In genomic region chrX:145272209-145272608, GRCm38 (mm10) we compare ENCODE assay signal across 15 mouse cellular contexts.
"Had no signal": no experiment of that assay in that cellular context is flagged by ENCODE, and none has a peak within 500 bp of the region (broad histone marks: within the 10 kb centered on the region; RNA-seq: fewer than 3 reads in every experiment).

No protein-coding gene starts in this region.

- H3K9me3 ChIP-seq: liver, embryonic 12.5 days; lung, embryonic 15.5 days; megakaryocyte, embryonic 14.5 days; neural tube, embryonic 12.5 days; stomach, embryonic 15.5 days had no signal

- H3K4me3 ChIP-seq: liver, embryonic 12.5 days; lung, embryonic 15.5 days; megakaryocyte, embryonic 14.5 days; neural tube, embryonic 12.5 days; stomach, embryonic 15.5 days had no signal

- H3K4me2 ChIP-seq: liver, embryonic 12.5 days; lung, embryonic 15.5 days; neural tube, embryonic 12.5 days; stomach, embryonic 15.5 days had no signal

- H3K4me1 ChIP-seq: liver, embryonic 12.5 days; lung, embryonic 15.5 days; megakaryocyte, embryonic 14.5 days; neural tube, embryonic 12.5 days; stomach, embryonic 15.5 days had no signal

- ATAC-seq: liver, embryonic 12.5 days; lung, postnatal 0 days had no signal

- H3K9ac ChIP-seq: liver, embryonic 12.5 days; liver, embryonic 14.5 days; lung, embryonic 15.5 days; neural tube, embryonic 12.5 days; stomach, embryonic 15.5 days had no signal

- H3K36me3 ChIP-seq: liver, embryonic 12.5 days; lung, embryonic 15.5 days; neural tube, embryonic 12.5 days; stomach, embryonic 15.5 days had no signal

- H3K27me3 ChIP-seq: liver, embryonic 12.5 days; lung, embryonic 15.5 days; megakaryocyte, embryonic 14.5 days; neural tube, embryonic 12.5 days; stomach, embryonic 15.5 days had no signal

- DNase-seq: lung, adult 2 months; lung, postnatal 14 days; right cerebral cortex, postnatal 14 days; thymus, adult 2 months; thymus, postnatal 25 days; thymus, postnatal 4 days had no signal

- H3K27ac ChIP-seq: liver, embryonic 12.5 days; liver, embryonic 14.5 days; lung, embryonic 15.5 days; macrophage; neural tube, embryonic 12.5 days; stomach, embryonic 15.5 days; stomach, postnatal 0 days had no signal
